Mouse (Mus musculus): ENCODE measurements around the gene Cldn10.
"Not testable (repeated sequence)": the region's sequence is repeated elsewhere in the genome, so short reads cannot be mapped to it uniquely, and the experiment has no call there.

The Cldn10 gene

DNA sequence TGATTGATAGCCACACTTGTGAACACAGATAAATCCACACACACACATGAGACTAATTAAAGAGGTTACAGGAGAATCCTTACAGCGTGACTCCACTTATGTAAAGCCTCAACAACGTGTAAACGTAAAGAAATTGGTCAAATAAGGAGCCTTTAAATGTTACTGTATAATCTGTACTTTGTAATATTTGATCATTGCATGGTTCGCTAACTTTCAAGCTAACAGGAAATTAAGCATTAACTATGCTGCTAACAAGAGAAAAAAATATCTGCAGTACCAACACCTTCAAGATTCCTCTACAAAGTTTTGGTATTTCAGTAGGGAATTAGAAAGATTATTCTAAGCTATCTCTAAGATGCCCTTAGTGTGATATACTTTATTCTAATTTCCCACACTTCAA is at the start of gene Cldn10:
Gene Cldn10, plus strand, starts transcription at position 288 of the 400 bp plus-strand sequence.
- DNase-seq (ENCODE audit: low spot score in 2 of 2), result no peak

DNA sequence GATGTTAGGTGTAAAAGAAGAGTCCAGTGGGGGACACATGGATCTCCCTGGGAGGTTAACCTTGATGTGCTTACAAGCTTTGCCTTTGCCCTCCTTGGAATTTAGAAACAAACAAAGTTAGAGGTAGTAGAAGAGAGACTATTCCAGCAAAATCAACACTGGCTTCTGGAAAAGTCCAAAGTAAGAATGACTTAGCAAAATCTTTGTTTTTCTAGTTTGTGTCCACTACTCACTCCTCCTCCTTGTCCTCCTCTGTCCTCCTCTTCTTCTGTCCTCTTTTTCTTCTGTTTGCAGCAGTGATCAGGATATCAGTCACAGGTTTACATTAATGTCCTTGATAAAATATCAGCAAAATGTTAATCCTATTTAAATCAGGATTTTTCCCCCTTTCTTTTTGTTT is 45.9 kb upstream of the Cldn10 start:
- DNase-seq (ENCODE audit: low spot score in 2 of 2), result no peak

- no peak for DNase-seq (ENCODE audit: low spot score in 2 of 2)
Measured at GRCm38 (mm10) chr14:118742862-118743261, 44.8 kb upstream of the Cldn10 start.

DNA sequence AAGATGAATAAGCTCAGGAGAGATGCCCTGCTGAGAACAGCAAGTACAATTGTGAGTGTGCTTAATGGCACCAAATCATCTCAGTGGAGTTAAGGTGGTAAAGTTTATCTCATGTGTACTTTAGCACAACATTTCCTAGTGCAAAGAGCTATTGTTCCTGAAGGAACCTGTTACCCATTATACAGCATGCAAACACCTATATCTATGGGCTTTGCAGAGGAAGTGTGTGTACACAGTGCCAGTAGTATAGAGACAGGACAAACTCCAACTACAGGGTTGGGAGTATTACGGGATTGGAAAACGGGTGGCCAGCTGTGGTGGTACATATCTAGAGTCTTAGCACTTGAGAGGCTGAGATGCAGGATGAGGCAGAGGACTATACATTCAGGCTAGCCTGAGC is 38.6 kb upstream of the Cldn10 start:
- no peak for DNase-seq (ENCODE audit: low spot score in 2 of 2)

DNA sequence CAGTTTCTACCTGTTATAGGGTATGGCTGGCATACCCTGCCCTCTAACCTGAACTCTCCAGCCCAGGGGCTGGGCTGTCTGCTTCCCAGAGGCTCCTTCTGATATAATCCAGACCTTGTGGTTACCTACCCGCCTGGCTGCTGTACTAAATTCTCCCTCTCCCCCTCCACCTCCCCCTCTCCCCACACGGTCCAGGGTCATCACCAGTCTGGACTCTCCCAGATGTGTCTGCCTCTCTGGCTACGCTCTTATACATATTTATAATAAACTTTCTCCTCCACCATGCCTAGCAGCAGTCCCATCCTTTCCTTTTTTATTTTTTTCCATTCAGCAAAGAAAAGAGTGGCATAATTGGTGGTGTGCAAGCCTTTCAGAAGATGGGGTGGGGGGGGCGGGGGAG is 38.0 kb upstream of the Cldn10 start:
- no peak for DNase-seq (ENCODE audit: low spot score in 2 of 2)

- no peak for DNase-seq (ENCODE audit: low spot score in 2 of 2)
Measured at GRCm38 (mm10) chr14:118750505-118751192, 37.1 kb upstream of the Cldn10 start.

- no peak for DNase-seq (ENCODE audit: low spot score in 2 of 2)
Measured at GRCm38 (mm10) chr14:118751193-118751753, 36.4 kb upstream of the Cldn10 start.

- DNase-seq (ENCODE audit: low spot score in 2 of 2), result no peak
Measured at GRCm38 (mm10) chr14:118756015-118756414, 31.7 kb upstream of the Cldn10 start.

- DNase-seq (ENCODE audit: low spot score in 2 of 2), result no peak
Measured at GRCm38 (mm10) chr14:118756566-118756965, 31.1 kb upstream of the Cldn10 start.

DNA sequence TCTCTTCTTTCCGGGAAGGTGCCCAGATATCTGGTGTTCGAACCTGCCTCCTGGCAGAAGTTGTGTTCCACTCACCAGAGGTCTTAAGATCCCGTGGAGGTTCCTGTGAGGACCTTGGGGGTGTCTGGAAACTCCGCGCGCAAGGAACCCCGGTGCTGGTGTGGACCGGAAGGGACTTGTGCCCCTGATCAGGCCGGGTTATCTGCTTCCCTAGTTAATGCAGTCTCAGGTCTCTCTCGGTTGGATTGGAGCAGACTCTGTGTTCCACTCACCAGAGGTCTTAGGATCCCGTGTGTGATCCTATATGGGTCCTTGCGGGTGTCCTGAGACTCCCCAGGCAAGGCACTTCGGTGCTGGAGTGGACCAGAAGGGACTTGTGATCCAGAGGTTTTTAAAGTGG is 24.3 kb upstream of the Cldn10 start:
- not testable (repeated sequence) for DNase-seq (ENCODE audit: low spot score in 2 of 2)

- DNase-seq (ENCODE audit: low spot score in 2 of 2), result no peak
Measured at GRCm38 (mm10) chr14:118763917-118764495, 23.7 kb upstream of the Cldn10 start.

- DNase-seq (ENCODE audit: low spot score in 2 of 2), result no peak
Measured at GRCm38 (mm10) chr14:118765306-118765705, 22.4 kb upstream of the Cldn10 start.

DNA sequence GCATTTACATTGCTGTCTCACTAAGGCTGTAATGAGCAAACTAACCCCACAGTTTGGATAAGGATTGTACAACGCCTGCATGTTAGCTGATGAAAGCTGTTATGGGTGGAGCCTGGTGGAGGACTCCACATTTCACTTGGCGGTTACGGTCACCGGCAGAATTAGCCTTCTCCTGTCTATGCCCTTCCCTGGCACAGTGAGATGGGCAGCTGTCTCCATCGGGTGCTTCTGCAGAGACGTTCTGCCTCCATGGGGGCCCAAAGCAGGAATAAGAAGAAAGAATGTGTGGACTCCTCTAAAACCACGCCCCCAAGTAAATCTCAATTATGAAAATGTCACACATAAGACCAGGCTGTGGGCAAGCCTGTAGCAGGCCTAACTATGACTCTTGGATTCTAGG is 21.8 kb upstream of the Cldn10 start:
- DNase-seq (ENCODE audit: low spot score in 2 of 2), result no peak

DNA sequence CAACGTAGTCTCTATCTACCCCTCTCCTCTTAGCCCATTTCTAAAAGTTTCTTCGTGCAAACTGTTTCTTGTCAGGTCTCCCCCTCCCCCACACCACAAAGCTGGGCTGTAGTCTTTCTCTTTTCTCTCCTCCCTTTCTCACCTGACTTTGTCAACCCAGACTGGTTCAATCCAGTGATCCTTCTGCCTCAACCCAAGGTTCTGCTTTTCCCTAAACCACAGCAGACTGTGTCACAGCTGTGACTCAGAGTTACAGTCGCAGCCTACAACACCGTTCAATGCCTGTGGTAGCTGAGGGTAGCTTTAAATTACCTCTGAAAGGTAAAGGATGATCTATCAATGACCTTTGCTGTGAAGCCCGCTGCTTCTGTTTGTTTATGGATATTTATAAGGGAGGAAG is 21.3 kb upstream of the Cldn10 start:
- DNase-seq (ENCODE audit: low spot score in 2 of 2), result no peak

DNA sequence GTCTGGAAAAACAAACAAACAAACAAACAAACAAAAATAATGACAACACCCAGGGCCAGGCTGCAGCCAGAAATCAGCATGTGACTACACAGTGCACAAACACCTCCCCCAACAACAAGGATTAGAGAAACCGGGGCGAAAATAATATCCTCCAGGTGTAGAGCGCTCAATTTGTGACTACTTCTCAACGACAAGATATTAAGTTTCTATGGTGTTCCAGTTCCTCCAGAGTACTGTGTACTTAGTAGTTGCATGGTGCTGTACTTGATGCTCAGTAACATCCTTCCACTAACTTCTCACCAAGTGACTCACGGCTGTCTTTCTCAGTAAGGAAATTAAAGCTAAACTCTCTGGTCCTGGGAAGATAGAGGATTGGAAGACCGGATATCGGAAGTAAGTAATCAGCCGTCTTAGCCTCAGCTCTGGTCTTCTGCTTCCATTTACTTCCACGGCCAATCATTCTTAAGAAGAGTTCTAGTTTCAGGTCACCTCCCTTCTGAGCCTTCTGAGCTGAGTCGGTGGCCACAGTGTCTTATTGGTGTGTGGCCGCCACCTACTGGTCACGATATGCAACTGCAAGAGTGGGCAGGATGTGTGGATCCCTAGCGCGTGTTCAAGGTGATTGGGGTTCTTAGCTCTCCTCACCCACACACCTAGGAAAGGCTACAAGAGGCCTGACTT is 19.9 kb upstream of the Cldn10 start:
- peak; percentile 66 to 81 for DNase-seq (ENCODE audit: low spot score in 2 of 2)

DNA sequence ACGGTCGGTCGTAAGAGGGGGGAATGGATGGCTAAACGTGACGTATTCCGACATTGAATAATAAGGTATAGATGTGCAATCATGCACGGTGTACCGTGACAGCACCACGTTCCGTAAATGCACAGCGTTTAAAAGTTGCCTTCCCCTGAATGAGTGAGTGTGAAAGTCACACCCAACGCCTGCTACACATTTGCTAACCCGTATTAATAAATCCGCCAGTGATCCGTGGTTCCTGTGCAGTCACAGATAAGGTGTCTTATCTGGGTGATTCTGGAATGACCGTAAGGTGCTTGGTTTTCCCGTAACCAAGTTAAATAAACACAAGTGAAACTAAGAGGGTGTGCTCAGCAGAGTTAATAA is 19.4 kb upstream of the Cldn10 start:
- DNase-seq (ENCODE audit: low spot score in 2 of 2), result no peak

- no peak for DNase-seq (ENCODE audit: low spot score in 2 of 2)
Measured at GRCm38 (mm10) chr14:118773668-118774067, 14.0 kb upstream of the Cldn10 start.

DNA sequence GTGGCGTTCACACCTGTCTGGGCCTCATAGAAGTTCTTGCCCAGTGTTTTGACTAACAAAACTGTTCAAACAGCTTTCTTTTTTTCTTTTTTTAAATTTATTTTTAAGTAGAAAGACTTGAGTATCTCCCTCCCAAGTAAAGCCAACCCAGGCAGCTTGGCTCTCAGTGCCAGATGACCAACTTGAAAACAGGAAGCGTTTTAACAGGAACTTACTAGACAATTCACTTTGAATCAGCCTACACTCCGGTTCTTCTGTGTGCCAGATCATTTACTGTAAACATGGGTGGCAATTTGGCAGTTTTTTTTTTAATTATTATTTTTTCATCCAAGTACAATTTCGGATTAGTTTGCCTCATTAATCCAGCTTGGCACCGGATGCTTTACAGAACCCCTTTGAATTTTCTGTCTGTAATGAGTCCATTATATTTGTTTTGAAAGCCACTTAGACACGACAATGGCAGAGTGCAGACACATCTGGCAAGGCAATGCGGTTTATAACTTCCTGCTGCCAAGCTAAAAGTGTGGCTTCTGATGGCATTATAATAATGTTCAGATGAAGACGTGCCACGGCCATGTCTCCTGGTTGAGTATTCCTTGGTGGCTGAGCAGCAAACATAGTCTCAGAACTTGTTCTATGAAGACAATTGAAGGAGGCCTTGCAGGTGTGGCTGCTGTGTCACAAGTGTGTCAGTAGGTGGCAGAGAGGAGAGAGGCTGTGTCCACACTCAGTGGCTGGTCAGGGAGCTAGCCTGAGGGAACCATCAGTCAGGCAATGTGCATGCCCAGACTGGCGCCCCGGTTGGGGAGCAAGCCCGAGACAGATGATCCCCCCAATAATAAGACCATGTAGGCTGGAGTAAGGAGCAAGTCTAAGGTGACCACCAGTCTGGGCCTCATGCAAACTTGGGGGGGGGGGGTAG is 12.9 kb upstream of the Cldn10 start:
- peak in 1 of 2 experiments; percentile 55 for DNase-seq (ENCODE audit: low spot score in 2 of 2)

- peak in 1 of 2 experiments; percentile 3 for DNase-seq (ENCODE audit: low spot score in 2 of 2)
Measured at GRCm38 (mm10) chr14:118775554-118775953, 12.2 kb upstream of the Cldn10 start.

DNA sequence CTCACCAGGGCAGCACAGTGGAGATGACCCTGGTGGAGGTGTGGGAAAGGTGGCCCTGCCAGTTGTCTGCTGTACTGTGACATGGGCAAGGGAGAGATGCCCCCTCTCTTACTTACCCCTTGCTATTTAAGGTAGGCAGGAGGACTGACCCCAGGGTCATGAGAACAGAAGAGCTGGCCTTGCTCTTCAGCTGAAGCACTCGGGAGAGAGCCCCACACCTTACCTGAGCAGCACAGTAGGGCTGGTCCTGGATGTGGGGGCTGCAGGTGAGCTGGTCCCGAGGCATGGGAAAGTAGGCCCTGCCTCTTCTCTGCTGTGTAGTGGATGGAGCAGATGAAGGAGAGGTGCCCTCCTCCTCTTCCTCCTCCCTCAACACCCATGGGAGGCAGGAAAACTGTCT is 11.3 kb upstream of the Cldn10 start:
- no peak for DNase-seq (ENCODE audit: low spot score in 2 of 2)

GRCm38 (mm10) chr14:118777478-118777877 is 10.2 kb upstream of the Cldn10 start:
- peak in 1 of 2 experiments; percentile 3 for DNase-seq (ENCODE audit: low spot score in 2 of 2)

- peak in 1 of 2 experiments; percentile 2 for DNase-seq (ENCODE audit: low spot score in 2 of 2)
Measured at GRCm38 (mm10) chr14:118781601-118782000, 6.1 kb upstream of the Cldn10 start.

Measured in thymus, postnatal 10 days (tissue).